Mouse (Mus musculus) heart, embryonic 16.5 days (tissue): Measurements from ENCODE around the gene 5330417C22Rik. TPM values are rescaled to one million over a fixed set of nuclear protein-coding genes. Genes with fewer than 3 reads are reported as not detected.
A peak's percentile ranks its signal among the peaks of the same experiment; 100 is the strongest.

ENCODE experiments used
- ATAC-seq: fragments of 200-750 bp; cut with Nextera tagmentation; replicated peaks from 2 replicates; pipeline ENCODE4 v1.8.0; 2017; ENCODE audit warnings: moderate number of reproducible peaks; ENCODE audit not compliant: insufficient read depth, low FRiP score; ENCODE audit errors: extremely low read depth
- H3K27ac ChIP-seq: fragments of 300-500 bp; sonication (generic); 2 replicates; pipeline ENCODE4 v1.5.1; 2014; ENCODE audit warnings: mild to moderate bottlenecking, low read length, control low read depth, moderate library complexity
- H3K27me3 ChIP-seq: fragments of 300-500 bp; sonication (generic); 2 replicates; pipeline ENCODE4 v1.6.1; 2014; ENCODE audit warnings: low read length, mixed read lengths; ENCODE audit not compliant: control insufficient read depth, insufficient read depth
- H3K36me3 ChIP-seq: fragments of 300-500 bp; sonication (generic); 2 replicates; pipeline ENCODE4 v1.6.1; 2014; ENCODE audit not compliant: control insufficient read depth, insufficient read depth
- H3K4me1 ChIP-seq: fragments of 300-500 bp; sonication (generic); 2 replicates; pipeline ENCODE4 v1.6.1; 2014; ENCODE audit warnings: low read length, mixed read lengths; ENCODE audit not compliant: control insufficient read depth, insufficient read depth
- H3K4me2 ChIP-seq: fragments of 300-500 bp; sonication (generic); 2 replicates; pipeline ENCODE4 v1.6.1; 2014; ENCODE audit warnings: low read depth, mild to moderate bottlenecking, control low read depth, low read length
- H3K4me3 ChIP-seq: fragments of 300-500 bp; sonication (generic); 2 replicates; pipeline ENCODE4 v1.5.1; 2014; ENCODE audit warnings: mild to moderate bottlenecking, control low read depth, low read length
- H3K9ac ChIP-seq: fragments of 300-500 bp; sonication (generic); 2 replicates; pipeline ENCODE4 v1.6.1; 2014; ENCODE audit warnings: low read length, control low read depth
- H3K9me3 ChIP-seq: fragments of 300-500 bp; sonication (generic); replicated peaks from 2 replicates; pipeline ENCODE4 v1.6.1; 2016; ENCODE audit warnings: low read length; ENCODE audit not compliant: control insufficient read depth
- WGBS: fragments of 180-500 bp; shearing (Covaris S2); extraction: QIAGEN DNeasy Blood & Tissue Kit; methylation state at CpG from one replicate; pipeline ENCODE4 v1.1.7; 2014; 5-methylcytosine and 5-hydroxymethylcytosine counted together
- polyA plus RNA-seq: library from polyadenylated mRNA; unstranded; fragments of >200 nt; fragmentation: Nextera tagmentation; extraction: Ambion mirVana; gene quantifications from 2 replicates; pipeline ENCODE4 v1.2.1, GENCODE M21; 2015

Gene 5330417C22Rik
- polyA plus RNA-seq, 1 experiment from 2014 or later, result 1.9 TPM

DNA sequence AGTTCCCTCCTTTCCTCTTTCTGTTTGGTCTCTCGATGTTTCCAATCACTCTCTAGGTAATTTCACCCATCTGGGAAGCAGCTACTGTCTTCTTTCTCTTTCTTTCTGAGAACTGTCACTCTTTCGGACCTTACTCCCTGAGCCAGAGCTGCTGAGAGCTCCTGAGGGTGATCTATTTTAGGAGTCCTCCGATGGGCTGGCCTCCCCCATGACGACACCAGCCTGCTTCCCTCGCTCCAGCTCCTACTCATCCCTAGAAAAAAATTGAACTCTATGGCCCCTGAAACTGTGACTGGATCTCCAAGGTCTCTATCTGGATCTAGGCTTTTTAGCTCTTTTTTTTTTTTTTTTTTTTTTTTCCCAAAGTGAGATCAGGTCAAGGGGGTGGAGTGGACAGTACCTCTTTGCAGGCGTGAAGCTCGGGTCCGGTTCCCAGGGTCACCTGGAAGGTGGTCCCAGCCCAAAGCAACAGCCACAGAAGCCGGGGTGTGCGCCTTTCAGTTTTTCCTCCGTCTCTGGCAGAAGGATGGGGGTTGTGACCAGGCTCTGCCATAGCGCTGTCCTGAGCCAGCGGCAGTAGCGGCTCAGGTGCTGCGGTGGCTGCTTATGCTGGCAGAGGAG lies 330 bp downstream of the 5330417C22Rik start:
- Histone ChIP-seq H3K9me3 (no peaks in the 10 kb centered on the region), H3K27me3 (peaks cover 11% of the 10 kb centered on the region), H3K4me1 (peaks cover 22% of the 10 kb centered on the region), H3K36me3 (no peaks in the 10 kb centered on the region), H3K27ac (no peak overlapping the region), H3K4me3 (peak overlapping the region; percentile 43), H3K9ac (no peak overlapping the region), H3K4me2 (peak overlapping the region; percentile 67)
- no peak for ATAC-seq
- 5% methylated on average over 15 of the region's 15 CpGs for WGBS

DNA sequence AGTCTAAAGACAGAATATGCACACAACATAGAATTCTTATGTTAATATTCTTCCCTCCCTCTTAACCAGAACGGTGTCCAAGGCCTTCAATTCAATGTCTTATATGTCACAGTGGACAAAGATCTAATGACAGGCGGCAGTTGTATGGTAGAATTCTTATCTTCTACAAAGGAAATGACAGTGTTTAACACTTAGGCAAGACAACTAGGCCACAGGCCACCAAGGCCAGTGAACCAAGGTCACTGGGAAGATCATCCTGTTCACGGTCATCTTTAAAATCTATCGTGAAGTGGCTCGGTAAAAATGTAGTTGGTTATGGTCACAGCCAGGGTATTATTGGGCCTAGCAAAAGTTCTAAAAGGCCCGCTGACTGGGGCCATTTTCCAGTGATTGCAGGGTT lies 2.4 kb downstream of the 5330417C22Rik start, which contains the start of gene 1700013F07Rik:
Gene 1700013F07Rik, plus strand, starts transcription at position 200 of the 400 bp plus-strand sequence.
- 82% methylated on average over 6 of the region's 6 CpGs for WGBS
- peaks cover 11% of the 10 kb centered on the region for H3K27me3 ChIP-seq
- ATAC-seq, result no peak
- no peak within 1 kb of the TSS for H3K9ac ChIP-seq
- peaks cover 22% of the 10 kb centered on the region for H3K4me1 ChIP-seq
- no peak within 1 kb of the TSS for H3K4me3 ChIP-seq
- H3K4me2 ChIP-seq, result 0 out of 2 replicates have a peak within 1 kb of the TSS, but pooled peaks have one; percentile 0
- no peaks in the 10 kb centered on the region for H3K36me3 ChIP-seq
- peak within 1 kb of the TSS; percentile 14; the same call in 1 of the 2 replicates for H3K27ac ChIP-seq
- H3K9me3 ChIP-seq, result no peaks in the 10 kb centered on the region

DNA sequence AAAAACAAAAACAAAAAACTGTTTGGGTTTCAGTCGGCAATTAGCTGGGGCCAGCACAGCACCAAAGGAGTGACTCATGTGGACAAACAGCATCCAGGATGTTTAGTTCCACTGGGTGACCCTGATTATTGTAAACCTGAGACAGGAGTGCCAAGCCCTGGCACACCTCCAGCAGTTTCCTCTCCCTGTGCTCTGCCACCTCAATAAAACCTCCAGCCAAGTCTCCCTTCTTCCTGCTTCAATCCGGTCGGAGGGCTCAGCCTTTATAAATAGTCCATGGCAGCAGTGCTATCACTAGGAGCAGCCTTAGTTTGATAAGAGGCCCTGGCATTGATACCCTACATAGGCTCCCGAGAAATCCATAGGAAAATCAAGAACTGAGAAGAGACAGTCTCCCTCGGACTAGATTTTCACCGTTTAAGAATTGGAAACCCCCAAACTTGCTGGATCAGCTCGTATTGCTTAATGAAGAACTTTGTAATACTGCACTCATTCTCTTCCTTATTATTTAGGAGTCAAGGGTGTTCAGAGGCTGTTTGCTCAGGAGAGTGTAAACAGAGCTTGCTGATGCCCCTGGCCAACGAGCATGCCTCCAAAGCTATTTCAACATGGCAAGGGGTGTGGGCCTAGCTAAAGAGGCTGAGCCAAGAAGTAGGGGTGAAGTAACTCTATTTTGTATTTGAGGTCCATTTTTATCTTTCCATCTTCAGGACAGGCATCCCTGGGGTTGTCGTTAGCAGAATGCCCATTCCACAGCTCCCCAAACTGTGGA lies 3.0 kb downstream of the 5330417C22Rik start:
- Histone ChIP-seq H3K9ac (no peak overlapping the region), H3K4me2 (0 out of 2 replicates have a peak overlapping the region, but pooled peaks have one; percentile 0), H3K36me3 (no peaks in the 10 kb centered on the region), H3K27ac (peak overlapping the region; percentile 14; the same call in 1 of the 2 replicates), H3K9me3 (no peaks in the 10 kb centered on the region; the same call in 1 of the 2 replicates), H3K27me3 (peaks cover 11% of the 10 kb centered on the region), H3K4me3 (no peak overlapping the region), H3K4me1 (peaks cover 22% of the 10 kb centered on the region)
- ATAC-seq, result 0 out of 2 replicates have a peak, but pooled peaks have one; percentile 31
- WGBS, result 48% methylated on average over 9 of the region's 9 CpGs

DNA sequence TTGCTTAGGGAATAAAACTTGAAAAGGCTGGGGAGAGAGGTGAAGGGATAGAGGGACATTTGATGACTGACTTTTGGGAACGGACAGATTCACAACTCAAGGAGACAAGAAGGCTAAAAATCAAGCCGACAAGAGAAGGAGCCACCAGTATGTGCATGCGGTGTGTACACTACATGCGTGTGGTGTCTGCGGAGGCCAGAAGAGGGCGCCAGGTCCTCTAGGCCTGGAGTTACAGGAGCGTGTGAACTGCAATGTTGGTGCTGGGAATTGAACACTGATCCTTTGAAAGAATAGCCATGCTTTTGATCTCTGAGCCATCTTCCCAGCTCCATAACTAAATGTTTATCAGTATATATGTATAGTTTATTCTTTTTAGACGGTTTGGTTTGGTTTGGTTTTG lies 7.8 kb downstream of the 5330417C22Rik start:
- no peak for ATAC-seq
- peaks cover 9% of the 10 kb centered on the region for H3K4me1 ChIP-seq
- no peak overlapping the region for H3K4me2 ChIP-seq
- no peaks in the 10 kb centered on the region; the same call in 1 of the 2 replicates for H3K9me3 ChIP-seq
- WGBS, result 85% methylated on average over 8 of the region's 8 CpGs
- no peak overlapping the region for H3K27ac ChIP-seq
- no peak overlapping the region for H3K9ac ChIP-seq
- no peak overlapping the region for H3K4me3 ChIP-seq
- H3K36me3 ChIP-seq, result no peaks in the 10 kb centered on the region
- no peaks in the 10 kb centered on the region for H3K27me3 ChIP-seq

DNA sequence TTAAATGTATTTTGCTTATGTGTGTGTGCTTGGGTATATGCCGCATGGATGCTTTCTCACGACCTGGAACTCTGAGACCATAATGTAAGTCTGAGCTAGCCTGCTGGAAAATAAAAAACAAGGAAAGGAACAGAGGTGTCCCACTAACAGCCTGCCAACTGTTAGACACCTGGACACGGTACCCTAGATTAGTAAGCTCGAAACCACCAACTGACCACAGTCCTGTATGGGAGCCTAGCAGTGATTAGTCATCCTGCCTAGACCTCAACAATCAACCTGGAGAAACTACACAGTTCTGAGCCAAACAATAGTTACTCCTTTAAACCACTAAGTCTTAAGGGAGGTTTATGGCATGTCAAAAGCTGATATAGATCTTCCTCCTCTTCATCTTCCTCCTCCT lies 12.9 kb downstream of the 5330417C22Rik start:
- 79% methylated on average over 4 of the region's 4 CpGs for WGBS
- no peaks in the 10 kb centered on the region; the same call in 1 of the 2 replicates for H3K9me3 ChIP-seq
- no peaks in the 10 kb centered on the region for H3K36me3 ChIP-seq
- no peak overlapping the region for H3K4me2 ChIP-seq
- no peak overlapping the region for H3K4me3 ChIP-seq
- H3K27ac ChIP-seq, result no peak overlapping the region
- no peak overlapping the region for H3K9ac ChIP-seq
- H3K4me1 ChIP-seq, result no peaks in the 10 kb centered on the region
- no peaks in the 10 kb centered on the region for H3K27me3 ChIP-seq
- no peak for ATAC-seq

DNA sequence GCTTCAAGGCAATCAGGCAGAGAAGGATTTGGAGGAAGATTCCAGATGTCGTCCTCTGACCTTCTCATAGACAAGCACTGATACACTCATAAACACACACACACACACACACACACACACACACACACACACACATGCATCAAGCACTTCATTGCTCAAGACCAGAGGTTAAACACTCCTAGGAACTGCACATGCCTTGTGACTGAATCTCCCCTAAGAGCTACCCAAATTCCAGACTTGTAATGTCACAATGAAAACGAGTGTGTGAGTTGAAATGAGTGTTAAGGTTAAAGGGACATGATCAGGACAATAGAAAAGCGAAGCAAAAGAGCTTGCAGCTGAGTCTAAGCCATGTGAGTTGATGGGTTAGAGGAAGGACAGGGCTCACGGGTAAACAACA lies 18.1 kb downstream of the 5330417C22Rik start:
- H3K4me1 ChIP-seq, result no peaks in the 10 kb centered on the region
- no peak for ATAC-seq
- H3K27me3 ChIP-seq, result no peaks in the 10 kb centered on the region
- WGBS, result 44% methylated on average over 4 of the region's 4 CpGs
- no peaks in the 10 kb centered on the region for H3K9me3 ChIP-seq
- no peak overlapping the region for H3K27ac ChIP-seq
- H3K4me2 ChIP-seq, result no peak overlapping the region
- H3K9ac ChIP-seq, result no peak overlapping the region
- no peaks in the 10 kb centered on the region for H3K36me3 ChIP-seq
- H3K4me3 ChIP-seq, result no peak overlapping the region

DNA sequence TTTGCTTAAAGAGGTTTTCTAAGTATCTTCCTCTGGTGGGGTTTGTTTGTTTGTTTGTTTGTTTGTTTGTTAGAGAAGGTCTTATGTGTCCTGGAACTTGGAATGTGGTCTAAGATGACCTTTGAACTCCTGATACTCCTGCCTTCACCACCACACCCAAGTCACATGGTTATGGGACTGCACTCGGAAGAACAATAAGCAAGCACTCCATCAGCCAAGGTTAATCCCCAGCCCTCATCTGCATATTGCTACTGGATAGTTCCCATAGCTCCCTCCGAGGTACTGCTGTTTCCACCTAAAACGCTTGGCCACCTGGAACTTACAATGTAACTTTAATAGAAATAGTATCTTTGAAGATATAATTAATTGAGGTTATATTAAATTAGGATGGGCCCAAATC lies 22.9 kb downstream of the 5330417C22Rik start:
- H3K27me3 ChIP-seq, result no peaks in the 10 kb centered on the region
- H3K36me3 ChIP-seq, result no peaks in the 10 kb centered on the region
- WGBS, result 65% methylated on average over 3 of the region's 3 CpGs
- 0 out of 2 replicates have a peak, but pooled peaks cover 2% of the 10 kb centered on the region for H3K4me1 ChIP-seq
- H3K4me3 ChIP-seq, result no peak overlapping the region
- H3K9me3 ChIP-seq, result no peaks in the 10 kb centered on the region
- H3K27ac ChIP-seq, result no peak overlapping the region
- no peak overlapping the region for H3K9ac ChIP-seq
- no peak overlapping the region for H3K4me2 ChIP-seq
- no peak for ATAC-seq

DNA sequence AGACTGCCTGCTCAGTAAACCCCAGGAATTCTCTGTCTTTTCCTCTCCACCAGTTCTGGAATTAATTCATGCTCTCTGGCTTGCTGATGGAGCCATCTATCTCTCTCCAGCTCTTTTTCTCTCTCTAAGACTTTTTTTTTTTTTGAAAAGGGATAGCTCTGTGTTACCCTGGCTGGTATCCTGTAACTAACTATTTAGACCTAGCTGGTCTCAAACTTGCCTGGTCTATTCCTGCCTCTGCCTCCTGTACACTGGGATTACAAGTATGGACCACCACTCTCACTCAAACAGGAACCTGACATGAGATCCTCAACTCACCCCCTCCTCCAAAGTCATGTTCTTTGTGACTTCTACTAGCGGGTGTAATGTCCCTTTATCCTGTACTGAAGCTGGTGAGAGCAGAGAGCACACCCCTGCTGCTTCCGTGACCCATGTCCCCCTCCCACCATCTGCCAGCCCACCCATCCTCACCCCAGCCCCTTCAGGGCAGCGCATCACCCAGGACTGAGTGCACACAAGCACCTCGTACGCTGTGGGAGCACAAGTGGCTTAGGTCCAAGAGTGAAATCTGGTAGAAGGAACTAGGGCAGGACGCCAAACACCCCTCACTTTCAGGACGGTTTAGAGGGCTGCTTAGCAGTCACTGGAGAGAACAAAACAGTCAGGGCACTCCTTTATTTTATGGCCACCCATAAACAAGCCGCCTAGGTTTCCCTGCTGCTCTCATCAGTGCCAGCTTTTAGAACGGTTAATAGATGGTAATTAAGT lies 25.4 kb downstream of the 5330417C22Rik start:
- H3K36me3 ChIP-seq, result no peaks in the 10 kb centered on the region
- no peak overlapping the region for H3K4me2 ChIP-seq
- H3K27ac ChIP-seq, result no peak overlapping the region
- H3K9ac ChIP-seq, result no peak overlapping the region
- no peak for ATAC-seq
- WGBS, result 28% methylated on average over 9 of the region's 9 CpGs
- H3K9me3 ChIP-seq, result no peaks in the 10 kb centered on the region
- H3K4me3 ChIP-seq, result no peak overlapping the region
- H3K4me1 ChIP-seq, result 0 out of 2 replicates have a peak, but pooled peaks cover 2% of the 10 kb centered on the region
- H3K27me3 ChIP-seq, result no peaks in the 10 kb centered on the region
